10 mouse cellular contexts compared by ENCODE assay signal in genomic region chr13:43452843-43453605, GRCm38 (mm10). TPM values are rescaled to one million over a fixed set of nuclear protein-coding genes. Genes with fewer than 3 reads are reported as not detected.
A peak's percentile ranks its signal among the peaks of the same experiment; 100 is the strongest.
DNase-seq lines count a peak whose midpoint lies in the region; ATAC-seq and TF ChIP-seq lines count a peak whose summit lies in the region.
"Had no signal": no experiment of that assay in that cellular context is flagged by ENCODE, and none has a peak within 500 bp of the region (broad histone marks: within the 10 kb centered on the region; RNA-seq: fewer than 3 reads in every experiment).

No protein-coding gene starts in this region.

- ATAC-seq in liver, embryonic 12.5 days, result no peak

- no peaks in the 10 kb centered on the region for H3K9me3 ChIP-seq in liver, embryonic 12.5 days (replicated peaks)
- H3K9me3 ChIP-seq in embryonic facial prominence, embryonic 10.5 days, result no peaks in the 10 kb centered on the region

- no peaks in the 10 kb centered on the region for H3K36me3 ChIP-seq in kidney, adult 2 months (ENCODE audit: control insufficient read depth, insufficient read depth, low read length)
- H3K36me3 ChIP-seq in liver, embryonic 12.5 days, result peaks cover 3% of the 10 kb centered on the region; the same call in 1 of the 2 replicates
- H3K36me3 ChIP-seq in embryonic facial prominence, embryonic 10.5 days (replicated peaks), result peaks cover 5% of the 10 kb centered on the region; the same call in 1 of the 2 replicates

- no peak for TF ChIP-seq POLR2A in kidney, adult 2 months (IDR thresholded peaks at IDR 0.05; ENCODE audit: low read depth, low read length)

- no peak for TF ChIP-seq CTCF in kidney, adult 2 months (conservative IDR thresholded peaks at IDR 0.05; ENCODE audit: insufficient read depth, insufficient read length, low read depth, low read length)

- DNase-seq in cerebellum, adult 18-20 months, result peak; percentile 39 to 45
- no peak for DNase-seq in cerebellum, adult 9-11 months
- no peak for DNase-seq in kidney, adult 2 months
- DNase-seq in kidney, adult 9 months, result no peak
- DNase-seq in CD4-positive helper T cell, adult 2 months (ENCODE audit: low read depth, low spot score), result peak; percentile 84
- no peak for DNase-seq in right cerebral cortex, postnatal 14 days
- no peak for DNase-seq in embryonic facial prominence, embryonic 10.5 days (ENCODE audit: low spot score)
- DNase-seq: lung, adult 18-20 months; right cerebral cortex, postnatal 4 days had no signal

- 41% methylated on average over 7 of the region's 7 CpGs for WGBS in kidney, adult 2 months
- WGBS in liver, embryonic 12.5 days (ENCODE audit: insufficient replicate concordance), result 25% methylated on average over 7 of the region's 7 CpGs
- 64% methylated on average over 7 of the region's 7 CpGs for WGBS in embryonic facial prominence, embryonic 10.5 days

- no peak overlapping the region for H3K4me3 ChIP-seq in kidney, adult 2 months (ENCODE audit: insufficient read depth, low read depth, low read length)
- no peak overlapping the region for H3K4me3 ChIP-seq in liver, embryonic 12.5 days
- no peak overlapping the region for H3K4me3 ChIP-seq in embryonic facial prominence, embryonic 10.5 days

- peak overlapping the region; percentile 36; the same call in 1 of the 2 replicates for H3K27ac ChIP-seq in kidney, adult 2 months (ENCODE audit: insufficient read depth, low read depth, low read length)
- H3K27ac ChIP-seq in liver, embryonic 12.5 days, result no peak overlapping the region
- no peak overlapping the region for H3K27ac ChIP-seq in embryonic facial prominence, embryonic 10.5 days (replicated peaks)

- peaks cover 11% of the 10 kb centered on the region; the same call in 1 of the 2 replicates for H3K4me1 ChIP-seq in kidney, adult 2 months (ENCODE audit: control insufficient read depth, insufficient read depth, low read length)
- peaks cover 51% of the 10 kb centered on the region for H3K4me1 ChIP-seq in liver, embryonic 12.5 days
- peaks cover 12% of the 10 kb centered on the region for H3K4me1 ChIP-seq in embryonic facial prominence, embryonic 10.5 days

- no peaks in the 10 kb centered on the region for H3K27me3 ChIP-seq in kidney, adult 2 months (replicated peaks; ENCODE audit: control insufficient read depth, insufficient read depth, low read length)
- no peaks in the 10 kb centered on the region for H3K27me3 ChIP-seq in liver, embryonic 12.5 days (replicated peaks)
- no peaks in the 10 kb centered on the region for H3K27me3 ChIP-seq in embryonic facial prominence, embryonic 10.5 days (replicated peaks; ENCODE audit: low read depth, poor library complexity, severe bottlenecking)

- peak overlapping the region; percentile 30; the same call in 1 of the 2 replicates for H3K4me2 ChIP-seq in liver, embryonic 12.5 days

- no peak overlapping the region for H3K9ac ChIP-seq in liver, embryonic 12.5 days

RNA-seq across cellular contexts. Expression of gene Ranbp9, which starts 28.1 kb away (rescaled TPM):
- 11.4 and 15.4 TPM in 2 replicates for polyA plus RNA-seq in kidney, adult 2 months (2012; rRNA removed)
- 3.3 and 4.5 TPM in 2 replicates for polyA plus RNA-seq in liver, embryonic 12.5 days (2016; fragmentation: Nextera tagmentation; extraction: Ambion mirVana)
- polyA plus RNA-seq in embryonic facial prominence, embryonic 10.5 days (2016; fragmentation: Nextera tagmentation; extraction: Ambion mirVana), result 7.8 and 8.0 TPM in 2 replicates

RNA-seq across cellular contexts. Expression of gene Nol7, which starts 54.8 kb away (rescaled TPM):
- 42.8 and 46.0 TPM in 2 replicates for polyA plus RNA-seq in kidney, adult 2 months (2012; rRNA removed)
- polyA plus RNA-seq in liver, embryonic 12.5 days (2016; fragmentation: Nextera tagmentation; extraction: Ambion mirVana), result 169 and 175 TPM in 2 replicates
- polyA plus RNA-seq in embryonic facial prominence, embryonic 10.5 days (2016; fragmentation: Nextera tagmentation; extraction: Ambion mirVana), result 126 and 129 TPM in 2 replicates

Comparison
In these comparisons a context has a peak if more than half of its experiments do, and no peak if none do; other contexts are left out.
1. DNase-seq: peak in cerebellum, adult 18-20 months (2 of 2) and CD4-positive helper T cell, adult 2 months (single experiment); none in cerebellum, adult 9-11 months (single experiment), kidney, adult 2 months (single experiment), kidney, adult 9 months (single experiment), right cerebral cortex, postnatal 14 days (single experiment) and embryonic facial prominence, embryonic 10.5 days (single experiment).